Mouse (Mus musculus) CD4-positive, CD25-positive, alpha-beta regulatory T cell, adult 2 months (primary cell): Measurements from ENCODE around the gene Hacd4.

ENCODE experiments used
- DNase-seq: peaks from one replicate; pipeline ENCODE4 v3.0.0-alpha.2; 2012; ENCODE audit warnings: low read depth, low spot score

The Hacd4 gene

GRCm38 (mm10) chr4:88438326-88438989 is at the start of gene Hacd4:
Hacd4 (minus strand) TSS chr4:88438928.
- DNase-seq: no peak

- no peak for DNase-seq
Observed at GRCm38 (mm10) chr4:88488107-88488506, 49.4 kb upstream of the Hacd4 start.

DNA sequence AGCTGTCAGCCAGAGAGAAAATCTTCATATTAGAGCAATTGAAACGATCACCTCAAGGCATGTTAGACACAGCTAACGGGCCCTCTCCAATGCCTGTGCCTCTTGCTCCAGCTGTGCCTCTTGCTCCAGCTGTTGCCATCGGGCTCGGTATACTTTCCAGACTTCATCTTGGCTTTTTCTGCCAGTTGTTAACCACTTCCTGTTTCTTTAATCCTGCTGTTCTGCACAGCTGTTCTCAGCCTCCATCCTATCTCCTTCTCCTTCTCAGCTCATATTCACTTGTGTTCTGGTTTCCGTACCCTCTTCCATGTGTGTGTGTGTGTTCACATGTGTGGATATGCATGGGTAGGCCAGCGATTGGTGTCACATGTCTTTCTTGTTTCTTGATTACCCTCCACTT is 41.4 kb upstream of the Hacd4 start:
- DNase-seq: no peak

DNA sequence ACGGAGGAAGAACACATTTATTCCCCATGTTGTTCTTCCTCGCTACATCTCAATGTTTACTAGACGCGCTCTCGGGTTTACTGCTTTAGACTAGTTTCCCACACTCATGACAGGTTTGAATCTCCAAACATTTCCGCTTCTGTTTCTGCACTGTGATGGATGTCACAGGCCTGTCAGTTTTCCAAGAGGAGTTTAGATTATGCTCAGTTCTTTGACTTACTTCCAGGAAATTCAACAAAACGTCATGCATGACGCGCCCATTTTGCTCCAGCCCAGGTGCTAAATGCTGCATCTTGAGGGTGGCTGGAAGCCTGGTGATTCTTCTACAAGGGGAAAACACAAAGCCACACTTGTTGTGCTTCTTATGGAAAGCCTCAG is 40.1 kb upstream of the Hacd4 start:
- no peak for DNase-seq

GRCm38 (mm10) chr4:88478177-88478808 is 39.6 kb upstream of the Hacd4 start:
- no peak for DNase-seq

DNA sequence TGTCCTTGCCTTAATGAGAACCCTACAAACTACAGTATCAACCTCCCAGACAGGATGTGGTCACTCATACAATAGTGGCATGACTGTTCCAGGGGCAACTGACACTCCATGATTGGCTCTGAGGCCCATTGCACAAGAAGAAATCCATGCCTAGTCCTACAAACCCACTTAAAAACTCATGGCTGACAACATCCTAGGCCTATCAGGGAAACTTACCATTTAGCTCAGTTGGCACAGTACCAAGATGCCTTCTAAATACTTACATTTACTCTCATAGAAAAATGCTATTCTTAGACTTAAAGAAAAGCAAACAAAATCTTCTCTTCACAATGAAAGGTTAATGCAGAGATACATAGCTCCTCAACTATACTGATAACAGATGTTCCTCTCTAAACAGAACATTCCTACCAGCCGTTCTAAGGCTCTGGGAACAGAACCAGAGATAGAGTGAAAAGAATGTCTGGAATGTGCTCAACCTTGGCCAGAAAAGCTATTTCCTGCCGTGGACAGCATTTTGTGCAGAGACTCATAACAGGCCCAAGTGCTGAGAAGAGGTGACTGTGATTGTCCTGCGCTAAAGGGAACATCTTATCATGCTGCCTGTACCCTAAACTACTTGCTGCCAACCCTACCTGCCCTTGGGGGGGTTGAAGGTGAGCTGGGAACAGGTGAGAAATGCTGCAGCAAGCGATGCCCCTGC is 37.9 kb upstream of the Hacd4 start:
- no peak for DNase-seq

- no peak for DNase-seq
Observed at GRCm38 (mm10) chr4:88476084-88476483, 37.4 kb upstream of the Hacd4 start.

GRCm38 (mm10) chr4:88471528-88471927 is 32.8 kb upstream of the Hacd4 start:
- DNase-seq: no peak

GRCm38 (mm10) chr4:88464574-88464973 is 25.8 kb upstream of the Hacd4 start:
- no peak for DNase-seq

DNA sequence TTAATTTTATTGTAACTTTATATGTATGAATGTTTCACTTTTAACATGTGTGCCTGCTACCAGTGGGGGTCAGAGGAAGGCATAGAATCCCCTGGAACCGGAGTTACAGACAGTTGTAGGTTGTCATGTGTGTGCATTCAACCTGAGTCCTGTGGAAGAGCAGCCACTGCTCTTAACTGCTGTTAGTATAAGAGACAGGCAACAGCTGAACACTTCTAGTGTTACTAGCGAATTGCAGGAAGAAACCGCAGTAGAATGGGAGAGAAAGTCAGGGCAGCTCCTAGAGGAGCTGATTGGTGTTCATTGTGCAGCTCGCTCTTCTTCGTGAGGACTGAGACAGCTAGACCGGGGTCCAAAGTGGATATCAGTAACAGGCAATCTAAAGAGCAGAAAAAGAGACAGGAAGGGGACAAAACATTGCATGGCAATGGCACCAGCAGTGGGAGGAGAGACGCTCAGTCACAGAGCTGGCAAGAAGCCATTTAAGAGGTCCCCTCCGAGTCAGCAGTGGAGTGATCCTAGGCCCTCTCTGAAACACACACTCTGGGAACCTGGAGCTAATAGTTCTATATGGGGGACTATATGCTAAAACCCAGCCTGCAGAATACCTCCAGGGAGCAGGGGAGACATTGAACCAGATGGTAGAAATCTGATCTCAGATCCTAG is 24.4 kb upstream of the Hacd4 start:
- no peak for DNase-seq

DNA sequence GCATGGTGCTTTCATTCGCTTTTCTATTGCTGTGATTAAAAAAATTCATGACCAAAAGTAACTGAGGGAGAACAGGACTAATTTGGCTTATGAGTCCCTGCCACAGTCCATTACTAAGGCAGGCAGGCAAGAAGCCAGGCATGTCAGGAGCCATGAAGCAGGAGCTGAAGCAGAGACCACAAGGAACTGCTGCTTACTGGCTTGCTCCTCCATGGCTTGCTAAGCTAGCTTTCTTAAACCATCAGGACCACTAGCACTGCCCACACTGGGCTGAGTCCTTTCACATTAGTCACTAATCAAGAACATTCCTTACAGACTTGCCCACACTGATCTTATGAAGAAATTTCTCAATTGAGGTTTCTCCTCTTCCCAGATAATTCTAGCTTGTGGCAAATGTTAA is 23.8 kb upstream of the Hacd4 start:
- DNase-seq: no peak

DNA sequence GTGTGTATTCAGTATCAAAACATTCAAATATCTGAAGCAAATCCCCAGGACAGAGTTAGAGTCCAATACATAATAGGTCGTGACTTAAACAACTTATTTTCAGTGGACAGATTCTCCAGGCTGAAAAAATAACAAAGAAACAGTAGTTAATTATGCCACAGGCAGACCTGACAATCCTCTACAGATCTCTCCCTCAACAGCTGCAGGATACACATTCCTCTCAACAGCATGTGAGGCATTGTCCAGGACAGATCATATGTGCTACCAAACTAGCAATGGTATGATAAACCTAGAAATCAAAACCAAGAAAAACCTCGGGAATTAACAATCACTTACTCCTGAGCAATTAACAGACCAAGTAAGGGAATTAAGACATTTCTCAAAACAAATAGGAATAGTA is 22.6 kb upstream of the Hacd4 start:
- no peak for DNase-seq

GRCm38 (mm10) chr4:88458673-88459072 is 19.9 kb upstream of the Hacd4 start:
- no peak for DNase-seq

GRCm38 (mm10) chr4:88458093-88458492 is 19.4 kb upstream of the Hacd4 start:
- no peak for DNase-seq

DNA sequence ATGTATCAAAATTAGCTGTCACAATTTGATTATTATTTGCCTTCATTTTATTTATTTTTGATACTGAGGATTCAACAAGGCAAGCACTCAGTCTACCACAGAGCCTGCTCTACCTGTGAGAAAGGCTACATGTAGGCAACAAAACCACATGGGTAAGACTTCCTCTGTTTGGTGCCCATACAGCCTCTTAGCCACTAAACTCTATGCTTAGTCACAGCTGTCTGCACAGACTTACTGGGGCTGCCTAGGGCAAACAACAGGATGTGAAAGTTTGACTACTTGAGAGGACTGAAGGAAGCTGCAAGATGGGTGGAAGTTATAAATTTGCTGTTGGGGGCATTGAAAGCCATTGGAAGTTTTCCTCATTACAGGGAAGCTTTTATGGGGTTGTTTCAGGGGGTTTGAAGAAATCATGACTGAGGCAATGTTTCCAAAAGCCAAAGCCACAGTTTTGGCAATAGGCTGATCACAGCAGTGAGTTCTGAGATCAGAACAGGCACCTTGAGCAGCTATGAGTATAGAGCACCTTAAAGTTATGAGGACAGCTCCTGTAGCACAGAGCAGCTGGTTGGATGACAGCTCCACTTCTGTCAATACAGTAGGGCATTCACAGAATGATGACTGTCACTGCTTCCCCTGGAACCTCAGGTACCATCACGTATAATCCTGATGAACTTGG is 11.5 kb upstream of the Hacd4 start:
- DNase-seq: peak; percentile 38

GRCm38 (mm10) chr4:88448976-88449375 is 10.2 kb upstream of the Hacd4 start:
- DNase-seq: no peak

- DNase-seq: no peak
Observed at GRCm38 (mm10) chr4:88440814-88441213, 2.1 kb upstream of the Hacd4 start.

GRCm38 (mm10) chr4:88439669-88440123 is 968 bp upstream of the Hacd4 start:
- DNase-seq: no peak

DNA sequence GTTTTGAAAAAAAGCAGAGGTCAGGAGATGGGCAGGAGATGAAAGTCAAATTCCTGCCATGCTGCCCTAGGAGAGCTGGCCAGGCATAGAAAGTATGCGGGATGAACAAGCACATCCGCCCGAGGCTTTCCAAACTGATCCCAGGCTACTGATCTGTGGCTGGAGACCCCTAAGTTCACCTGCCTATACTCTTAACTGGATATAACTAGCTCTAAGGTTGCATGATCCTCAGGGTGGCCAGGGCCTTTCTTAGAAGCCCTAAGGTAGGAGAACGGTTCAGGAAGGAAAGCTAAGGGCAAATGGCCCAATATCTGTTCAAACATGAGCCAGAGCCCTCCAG is 232 bp upstream of the Hacd4 start:
- DNase-seq: no peak

- no peak for DNase-seq
Observed at GRCm38 (mm10) chr4:88437917-88438316, 811 bp downstream of the Hacd4 start.

- no peak for DNase-seq
Observed at GRCm38 (mm10) chr4:88437166-88437565, 1.6 kb downstream of the Hacd4 start.

DNA sequence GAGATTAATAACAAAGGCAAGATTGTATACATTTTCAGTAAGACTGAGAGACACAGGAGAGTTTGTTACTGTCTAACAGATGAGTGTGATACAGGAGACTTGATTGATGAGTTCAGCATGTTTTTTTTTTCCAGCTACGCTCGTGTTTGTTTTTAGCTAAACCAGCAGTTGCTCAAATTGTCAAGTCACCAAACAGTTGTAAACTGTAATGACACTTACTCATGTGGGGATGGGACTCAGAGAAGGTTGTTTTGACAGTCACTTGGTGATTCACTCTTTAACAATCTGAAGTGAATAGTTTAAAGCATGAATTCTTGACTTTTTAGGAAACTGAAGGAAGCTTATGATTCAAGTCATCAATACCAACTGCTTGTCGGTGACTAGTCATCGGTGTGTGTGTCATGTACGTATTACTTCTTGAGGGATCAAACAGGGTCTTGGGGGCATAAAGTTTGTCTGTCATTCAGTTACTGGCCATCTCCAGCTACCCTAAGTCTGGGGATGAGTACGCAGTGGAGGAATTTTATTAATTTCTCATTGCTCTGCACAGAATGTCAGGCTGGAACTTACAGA is 2.0 kb downstream of the Hacd4 start:
- no peak for DNase-seq
